ENCODE assay signal across 7 mouse cellular contexts in the genomic region with DNA sequence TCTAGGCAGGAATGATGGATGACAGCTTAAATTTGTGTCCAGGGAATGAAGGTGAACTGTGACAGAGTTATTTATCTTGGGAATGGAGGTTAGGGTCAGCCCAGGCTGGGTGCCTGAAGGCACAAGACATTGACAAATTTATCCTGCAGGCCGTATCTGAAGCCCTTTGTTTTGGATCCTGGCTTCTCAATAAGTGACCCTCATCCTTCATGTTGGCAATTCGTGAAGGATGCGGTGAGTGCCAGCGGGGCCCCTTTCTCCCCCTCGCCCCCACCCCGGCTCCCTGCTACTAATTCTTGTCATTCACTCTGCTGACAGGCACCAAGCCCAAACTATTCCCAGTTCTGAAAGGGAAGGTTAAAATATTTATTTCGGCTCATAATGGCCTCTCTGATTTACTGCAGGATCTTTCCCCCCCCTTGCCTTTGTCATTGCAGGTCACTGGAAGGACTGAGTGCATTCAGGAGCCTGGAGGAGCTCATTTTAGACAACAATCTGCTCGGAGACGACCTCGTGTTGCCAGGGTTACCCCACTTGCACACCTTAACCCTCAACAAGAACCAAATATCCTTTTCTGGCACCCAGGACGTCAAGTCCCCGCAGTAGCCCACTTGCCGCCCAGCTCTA.
A peak's percentile ranks its signal among the peaks of the same experiment; 100 is the strongest.
DNase-seq lines count a peak whose midpoint lies in the region; ATAC-seq lines count a peak whose summit lies in the region.

No protein-coding gene starts in this region.

- peak; percentile 80 for ATAC-seq in hindbrain, embryonic 13.5 days (ENCODE audit: low FRiP score)

- peaks cover 19% of the 10 kb centered on the region for H3K27me3 ChIP-seq in hindbrain, embryonic 13.5 days

- 17% methylated on average over 13 of the region's 13 CpGs for WGBS in hindbrain, embryonic 13.5 days

- no peaks in the 10 kb centered on the region for H3K36me3 ChIP-seq in hindbrain, embryonic 13.5 days

- H3K4me3 ChIP-seq in hindbrain, embryonic 13.5 days, result peak overlapping the region; percentile 15; the same call in 1 of the 2 replicates

- DNase-seq in adipocyte (ENCODE audit: low spot score), result peak; percentile 17
- DNase-seq in adrenal gland, postnatal 14 days, result peak; percentile 53
- DNase-seq in mesoderm, embryonic 11.5 days (ENCODE audit: low read depth, low spot score), result peak; percentile 92
- DNase-seq in frontal cortex, postnatal 10 days (ENCODE audit: low spot score in 2 of 2), result no peak
- no peak for DNase-seq in left cerebral cortex, adult 9 months (ENCODE audit: low spot score in 2 of 2)
- no peak for DNase-seq in liver

- H3K9me3 ChIP-seq in hindbrain, embryonic 13.5 days, result no peaks in the 10 kb centered on the region

- no peak overlapping the region for H3K9ac ChIP-seq in hindbrain, embryonic 13.5 days

- peak overlapping the region; percentile 70 for H3K27ac ChIP-seq in hindbrain, embryonic 13.5 days

- H3K4me1 ChIP-seq in hindbrain, embryonic 13.5 days (replicated peaks), result peaks cover 45% of the 10 kb centered on the region

- H3K4me2 ChIP-seq in hindbrain, embryonic 13.5 days, result peak overlapping the region; percentile 42

Comparison
In these comparisons a context has a peak if more than half of its experiments do, and no peak if none do; other contexts are left out.
1. DNase-seq: peak in adipocyte (single experiment), adrenal gland, postnatal 14 days (single experiment) and mesoderm, embryonic 11.5 days (single experiment); none in frontal cortex, postnatal 10 days (0 of 2), left cerebral cortex, adult 9 months (0 of 2) and liver (single experiment).